Mouse (Mus musculus) midbrain, embryonic 10.5 days (tissue): ENCODE data around the gene Klk4. TPM values are rescaled to one million over a fixed set of nuclear protein-coding genes. Genes with fewer than 3 reads are reported as not detected.

ENCODE experiments used
- DNase-seq: peaks from one replicate; pipeline ENCODE4 v3.0.0-alpha.2; 2017; ENCODE audit warnings: low spot score
- H3K27ac ChIP-seq: fragments of 300-500 bp; sonication (generic); replicated peaks from 2 replicates; pipeline ENCODE4 v1.5.1; 2016; ENCODE audit warnings: mild to moderate bottlenecking
- H3K27me3 ChIP-seq: fragments of 300-500 bp; sonication (generic); 2 replicates; pipeline ENCODE4 v1.6.1; 2016; ENCODE audit warnings: low read depth, mild to moderate bottlenecking; ENCODE audit not compliant: poor library complexity, severe bottlenecking
- H3K36me3 ChIP-seq: fragments of 300-500 bp; sonication (generic); 2 replicates; pipeline ENCODE4 v1.6.1; 2016; ENCODE audit warnings: mild to moderate bottlenecking, moderate library complexity
- H3K4me1 ChIP-seq: fragments of 300-500 bp; sonication (generic); 2 replicates; pipeline ENCODE4 v1.6.1; 2016
- H3K4me3 ChIP-seq: fragments of 300-500 bp; sonication (generic); 2 replicates; pipeline ENCODE4 v1.5.1; 2016; ENCODE audit warnings: mild to moderate bottlenecking, moderate library complexity
- H3K9me3 ChIP-seq: fragments of 300-500 bp; sonication (generic); replicated peaks from 2 replicates; pipeline ENCODE4 v1.6.1; 2016; ENCODE audit warnings: mild to moderate bottlenecking
- WGBS: fragments of 180-500 bp; shearing (Covaris S2); methylation state at CpG from one replicate; pipeline ENCODE4 v1.1.7; 2016; 5-methylcytosine and 5-hydroxymethylcytosine counted together
- polyA plus RNA-seq: library from polyadenylated mRNA; unstranded; fragments of >200 nt; fragmentation: Nextera tagmentation; extraction: Ambion mirVana; gene quantifications from 2 replicates; pipeline ENCODE4 v1.2.1, GENCODE M21; 2016

The Klk4 gene
- polyA plus RNA-seq, 1 experiment from 2014 or later, result not detected

GRCm38 (mm10) chr7:43921941-43922340 is 41.0 kb downstream of the Klk4 start:
- Histone ChIP-seq H3K27me3 (no peaks in the 10 kb centered on the region), H3K4me3 (no peak overlapping the region), H3K27ac (no peak overlapping the region), H3K9me3 (no peaks in the 10 kb centered on the region), H3K4me1 (no peaks in the 10 kb centered on the region; the same call in 1 of the 2 replicates), H3K36me3 (no peaks in the 10 kb centered on the region)
- WGBS, result 93% methylated on average over 2 of the region's 2 CpGs
- DNase-seq, result no peak

- 68% methylated on average over 5 of the region's 5 CpGs for WGBS
- Histone ChIP-seq H3K27me3 (no peaks in the 10 kb centered on the region), H3K36me3 (no peaks in the 10 kb centered on the region), H3K4me1 (no peaks in the 10 kb centered on the region), H3K4me3 (no peak overlapping the region), H3K27ac (no peak overlapping the region), H3K9me3 (no peaks in the 10 kb centered on the region)
- peak; percentile 19 for DNase-seq
These were observed 45.0 kb downstream of the Klk4 start for GRCm38 (mm10) chr7:43925985-43926384.

GRCm38 (mm10) chr7:43928521-43928920 is 47.6 kb downstream of the Klk4 start:
- no peak overlapping the region for H3K4me3 ChIP-seq
- no peaks in the 10 kb centered on the region for H3K36me3 ChIP-seq
- no peak overlapping the region for H3K27ac ChIP-seq
- H3K4me1 ChIP-seq, result no peaks in the 10 kb centered on the region
- DNase-seq, result peak; percentile 16
- WGBS, result 52% methylated on average over 4 of the region's 4 CpGs
- no peaks in the 10 kb centered on the region for H3K9me3 ChIP-seq
- H3K27me3 ChIP-seq, result no peaks in the 10 kb centered on the region

- no peak overlapping the region for H3K4me3 ChIP-seq
- H3K36me3 ChIP-seq, result no peaks in the 10 kb centered on the region
- no peaks in the 10 kb centered on the region for H3K4me1 ChIP-seq
- DNase-seq, result no peak
- H3K9me3 ChIP-seq, result no peaks in the 10 kb centered on the region
- no peaks in the 10 kb centered on the region for H3K27me3 ChIP-seq
- no peak overlapping the region for H3K27ac ChIP-seq
- 73% methylated on average over 4 of the region's 4 CpGs for WGBS
These were observed 51.4 kb downstream of the Klk4 start for GRCm38 (mm10) chr7:43932337-43932736.

DNA sequence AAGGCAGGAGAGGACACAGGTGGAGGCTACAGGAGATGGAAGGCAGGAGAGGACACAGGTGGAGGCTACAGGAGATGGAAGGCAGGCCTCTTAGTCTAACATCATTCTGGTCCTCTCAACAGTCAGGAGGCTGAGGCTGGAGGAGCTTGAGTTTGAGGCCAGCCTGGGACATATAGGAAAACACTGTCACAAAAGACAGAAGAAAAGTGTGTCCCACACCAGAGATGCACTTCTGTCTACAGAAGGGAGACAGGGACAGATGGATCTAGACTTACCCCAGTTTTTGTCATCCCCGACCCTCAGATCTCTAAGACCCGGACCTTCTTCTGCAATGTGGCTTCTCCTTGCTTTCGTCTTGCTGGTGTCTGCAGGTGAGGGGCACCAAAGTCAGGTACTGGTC is 52.5 kb downstream of the Klk4 start, which contains the start of gene Klk15:
Gene Klk15 (plus strand): TSS at position 301 of the 400 bp plus-strand sequence.
- H3K9me3 ChIP-seq, result no peaks in the 10 kb centered on the region
- H3K4me1 ChIP-seq, result no peaks in the 10 kb centered on the region
- WGBS, result 92% methylated on average over 3 of the region's 3 CpGs
- H3K4me3 ChIP-seq, result no peak within 1 kb of the TSS
- no peak within 1 kb of the TSS for H3K27ac ChIP-seq
- no peaks in the 10 kb centered on the region for H3K36me3 ChIP-seq
- no peak for DNase-seq
- no peaks in the 10 kb centered on the region for H3K27me3 ChIP-seq

DNA sequence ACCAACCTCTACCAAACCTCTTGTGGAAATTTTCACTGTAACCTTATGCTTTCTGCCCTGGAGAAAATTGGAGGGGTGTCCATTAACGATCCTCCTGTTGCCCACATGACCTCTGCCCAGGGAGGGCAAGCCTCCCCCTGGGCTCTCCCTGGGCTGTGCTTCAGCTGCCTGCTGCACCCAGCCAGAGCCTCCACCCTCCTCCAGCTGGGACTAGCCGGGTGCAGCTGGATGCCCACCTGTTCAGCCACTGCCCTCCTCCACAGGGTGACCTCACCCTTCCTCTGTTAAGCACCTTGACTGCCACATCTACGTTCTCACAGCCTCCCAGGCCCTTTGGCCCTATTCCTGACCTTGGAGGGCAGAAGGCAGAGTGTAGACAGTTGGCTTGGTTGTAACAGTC is 53.8 kb downstream of the Klk4 start:
- H3K9me3 ChIP-seq, result no peaks in the 10 kb centered on the region
- DNase-seq, result no peak
- no peaks in the 10 kb centered on the region for H3K36me3 ChIP-seq
- no peak overlapping the region for H3K27ac ChIP-seq
- H3K4me1 ChIP-seq, result no peaks in the 10 kb centered on the region
- H3K4me3 ChIP-seq, result no peak overlapping the region
- no peaks in the 10 kb centered on the region for H3K27me3 ChIP-seq
- WGBS, result 83% methylated on average over 3 of the region's 3 CpGs

Other genes with a start within 250 kb of the Klk4 start
- not detected in 2 replicates for gene Ceacam18, start 246.5 kb upstream of the Klk4 start, polyA plus RNA-seq
- gene Siglece, start 221.0 kb upstream of the Klk4 start, polyA plus RNA-seq, result 0.16 and 0.66 TPM in 2 replicates
- 17.4 and 17.5 TPM in 2 replicates for gene Ctu1, start 209.1 kb upstream of the Klk4 start, polyA plus RNA-seq
- not detected in 2 replicates for gene Klk14, start 190.7 kb upstream of the Klk4 start, polyA plus RNA-seq
- gene Klk13, start 168.6 kb upstream of the Klk4 start, polyA plus RNA-seq, result 0.21 and 0.33 TPM in 2 replicates
- not detected in 2 replicates for gene Klk12, start 112.3 kb upstream of the Klk4 start, polyA plus RNA-seq
- gene Klk11, start 106.6 kb upstream of the Klk4 start, polyA plus RNA-seq, result not detected in 2 replicates
- 0.19 and 0.36 TPM in 2 replicates for gene Klk10, start 100.1 kb upstream of the Klk4 start, polyA plus RNA-seq
- gene Klk9, start 89.3 kb upstream of the Klk4 start, polyA plus RNA-seq, result not detected in 2 replicates
- 9.5 and 10.0 TPM in 2 replicates for gene Klk8, start 83.6 kb upstream of the Klk4 start, polyA plus RNA-seq
- gene Klk7, start 69.9 kb upstream of the Klk4 start, polyA plus RNA-seq, result not detected in 2 replicates
- not detected in 2 replicates for gene Klk6, start 56.7 kb upstream of the Klk4 start, polyA plus RNA-seq
- gene Klk5, start 39.2 kb upstream of the Klk4 start, polyA plus RNA-seq, result 0.17 TPM in 1 of 2 replicates, not detected in the other
- gene Klk15, start 52.6 kb downstream of the Klk4 start, polyA plus RNA-seq, result not detected in 2 replicates
- not detected in 2 replicates for gene Klk1b8, start 69.5 kb downstream of the Klk4 start, polyA plus RNA-seq
- not detected in 2 replicates for gene Klk1b1, start 85.6 kb downstream of the Klk4 start, polyA plus RNA-seq
- gene Klk1b9, start 94.9 kb downstream of the Klk4 start, polyA plus RNA-seq, result not detected in 2 replicates
- not detected in 2 replicates for gene Klk1b11, start 114.7 kb downstream of the Klk4 start, polyA plus RNA-seq
- gene Klk1b26, start 131.0 kb downstream of the Klk4 start, polyA plus RNA-seq, result not detected in 2 replicates
- not detected in 2 replicates for gene Klk1b27, start 171.1 kb downstream of the Klk4 start, polyA plus RNA-seq
- gene Klk1b21, start 221.2 kb downstream of the Klk4 start, polyA plus RNA-seq, result not detected in 2 replicates
- not detected in 2 replicates for gene Klk1b22, start 231.5 kb downstream of the Klk4 start, polyA plus RNA-seq